Mouse (Mus musculus) thymus, adult 2 months (tissue): Measurements from ENCODE around the gene Prss16.

Experiments
- CTCF ChIP-seq: fragments of 200-500 bp; IDR thresholded peaks from 2 replicates; pipeline ENCODE4 v1.5.1; 2012; ENCODE audit warnings: mild to moderate bottlenecking, control low read depth, low read length, moderate library complexity, borderline replicate concordance; ENCODE audit not compliant: control insufficient read depth, poor library complexity, insufficient read depth; ENCODE audit errors: extremely low read depth
- POLR2A ChIP-seq: fragments of 200-500 bp; IDR thresholded peaks from 2 replicates; pipeline ENCODE4 v1.6.1; 2012; ENCODE audit warnings: mild to moderate bottlenecking, low read length, control low read depth, moderate library complexity; ENCODE audit not compliant: control insufficient read depth, poor library complexity, insufficient read depth; ENCODE audit errors: extremely low read depth

- TF ChIP-seq CTCF: no peak
- TF ChIP-seq POLR2A: no peak
These were observed 25.1 kb upstream of the Prss16 start for GRCm38 (mm10) chr13:22034443-22035266.
